Mouse (Mus musculus): ENCODE results near the gene Gna14. TPM values are rescaled to one million over a fixed set of nuclear protein-coding genes. Genes with fewer than 3 reads are reported as not detected.

Gene Gna14
- total and polyA plus RNA-seq, 3 experiments: 0.26 to 0.89 (median 0.45) TPM

- H3K27ac ChIP-seq: no peak overlapping the region
- no peak overlapping the region for H3K4me3 ChIP-seq
- no peak for TF ChIP-seq EP300 (IDR thresholded peaks at IDR 0.05; ENCODE audit: insufficient read depth, low read depth, low read length)
- TF ChIP-seq CTCF (IDR thresholded peaks at IDR 0.05): no peak
- TF ChIP-seq POLR2A (IDR thresholded peaks at IDR 0.05; ENCODE audit: insufficient read depth, low read depth, low read length): no peak
- H3K36me3 ChIP-seq (ENCODE audit: control insufficient read depth, insufficient read depth, low read length): no peaks in the 10 kb centered on the region
- H3K4me1 ChIP-seq (ENCODE audit: control insufficient read depth, insufficient read depth, low read length): no peaks in the 10 kb centered on the region
- H3K27me3 ChIP-seq (ENCODE audit: control insufficient read depth, insufficient read depth, low read length): no peaks in the 10 kb centered on the region
- intact Hi-C loops (cut with DNase I): no loop called here
- WGBS: 60% methylated on average over 12 of the region's 12 CpGs
- no peak overlapping the region for H3K9ac ChIP-seq (ENCODE audit: low read depth, low read length)
- no peaks in the 10 kb centered on the region for H3K79me2 ChIP-seq (replicated peaks; ENCODE audit: control insufficient read depth, insufficient read depth, low read length)
- DNase-seq: no peak
Observed at GRCm38 (mm10) chr19:16490756-16491155, 55.2 kb downstream of the Gna14 start.

GRCm38 (mm10) chr19:16491497-16491896, 55.9 kb downstream of the Gna14 start:
- H3K27ac ChIP-seq: no peak overlapping the region
- DNase-seq: no peak
- no peaks in the 10 kb centered on the region for H3K36me3 ChIP-seq (ENCODE audit: control insufficient read depth, insufficient read depth, low read length)
- TF ChIP-seq POLR2A (IDR thresholded peaks at IDR 0.05; ENCODE audit: insufficient read depth, low read depth, low read length) (no peak), CTCF (IDR thresholded peaks at IDR 0.05) (no peak), EP300 (IDR thresholded peaks at IDR 0.05; ENCODE audit: insufficient read depth, low read depth, low read length) (no peak)
- 73% methylated on average over 7 of the region's 7 CpGs for WGBS
- intact Hi-C loops (cut with DNase I): no loop called here
- H3K79me2 ChIP-seq (replicated peaks; ENCODE audit: control insufficient read depth, insufficient read depth, low read length): no peaks in the 10 kb centered on the region
- no peaks in the 10 kb centered on the region for H3K4me1 ChIP-seq (ENCODE audit: control insufficient read depth, insufficient read depth, low read length)
- no peak overlapping the region for H3K9ac ChIP-seq (ENCODE audit: low read depth, low read length)
- H3K4me3 ChIP-seq: no peak overlapping the region
- H3K27me3 ChIP-seq (ENCODE audit: control insufficient read depth, insufficient read depth, low read length): no peaks in the 10 kb centered on the region

GRCm38 (mm10) chr19:16492453-16492852, 56.9 kb downstream of the Gna14 start:
- TF ChIP-seq CTCF (IDR thresholded peaks at IDR 0.05) (no peak), EP300 (IDR thresholded peaks at IDR 0.05; ENCODE audit: insufficient read depth, low read depth, low read length) (no peak), POLR2A (IDR thresholded peaks at IDR 0.05; ENCODE audit: insufficient read depth, low read depth, low read length) (no peak)
- no peak for DNase-seq
- Histone ChIP-seq H3K27me3 (ENCODE audit: control insufficient read depth, insufficient read depth, low read length) (no peaks in the 10 kb centered on the region), H3K9ac (ENCODE audit: low read depth, low read length) (no peak overlapping the region), H3K4me1 (ENCODE audit: control insufficient read depth, insufficient read depth, low read length) (no peaks in the 10 kb centered on the region), H3K36me3 (ENCODE audit: control insufficient read depth, insufficient read depth, low read length) (no peaks in the 10 kb centered on the region), H3K27ac (no peak overlapping the region), H3K79me2 (replicated peaks; ENCODE audit: control insufficient read depth, insufficient read depth, low read length) (no peaks in the 10 kb centered on the region), H3K4me3 (no peak overlapping the region)
- 32% methylated on average over 1 of the region's 1 CpGs for WGBS
- intact Hi-C loops (cut with DNase I): no loop called here

GRCm38 (mm10) chr19:16494816-16495516, 59.4 kb downstream of the Gna14 start:
- no peak for DNase-seq
- no peaks in the 10 kb centered on the region for H3K4me1 ChIP-seq (ENCODE audit: control insufficient read depth, insufficient read depth, low read length)
- H3K27ac ChIP-seq: no peak overlapping the region
- H3K4me3 ChIP-seq: no peak overlapping the region
- no peak overlapping the region for H3K9ac ChIP-seq (ENCODE audit: low read depth, low read length)
- H3K36me3 ChIP-seq (ENCODE audit: control insufficient read depth, insufficient read depth, low read length): no peaks in the 10 kb centered on the region
- H3K27me3 ChIP-seq (ENCODE audit: control insufficient read depth, insufficient read depth, low read length): no peaks in the 10 kb centered on the region; the same call in 1 of the 2 replicates
- 84% methylated on average over 10 of the region's 10 CpGs for WGBS
- no peaks in the 10 kb centered on the region for H3K79me2 ChIP-seq (replicated peaks; ENCODE audit: control insufficient read depth, insufficient read depth, low read length)
- TF ChIP-seq CTCF (IDR thresholded peaks at IDR 0.05) (no peak), POLR2A (IDR thresholded peaks at IDR 0.05; ENCODE audit: insufficient read depth, low read depth, low read length) (no peak), EP300 (IDR thresholded peaks at IDR 0.05; ENCODE audit: insufficient read depth, low read depth, low read length) (no peak)
- intact Hi-C loops (cut with DNase I): no loop called here

GRCm38 (mm10) chr19:16496016-16496415, 60.5 kb downstream of the Gna14 start:
- no peak overlapping the region for H3K9ac ChIP-seq (ENCODE audit: low read depth, low read length)

GRCm38 (mm10) chr19:16502054-16502453, 66.5 kb downstream of the Gna14 start:
- no peak for DNase-seq
- 59% methylated on average over 5 of the region's 5 CpGs for WGBS
- no peaks in the 10 kb centered on the region for H3K36me3 ChIP-seq (ENCODE audit: control insufficient read depth, insufficient read depth, low read length)
- no peak overlapping the region for H3K27ac ChIP-seq
- no peaks in the 10 kb centered on the region for H3K4me1 ChIP-seq (ENCODE audit: control insufficient read depth, insufficient read depth, low read length)
- intact Hi-C loops (cut with DNase I): no loop called here
- no peaks in the 10 kb centered on the region for H3K79me2 ChIP-seq (replicated peaks; ENCODE audit: control insufficient read depth, insufficient read depth, low read length)
- no peak for TF ChIP-seq EP300 (IDR thresholded peaks at IDR 0.05; ENCODE audit: insufficient read depth, low read depth, low read length)
- TF ChIP-seq CTCF (IDR thresholded peaks at IDR 0.05): no peak
- no peak for TF ChIP-seq POLR2A (IDR thresholded peaks at IDR 0.05; ENCODE audit: insufficient read depth, low read depth, low read length)
- no peak overlapping the region for H3K4me3 ChIP-seq
- no peak overlapping the region for H3K9ac ChIP-seq (ENCODE audit: low read depth, low read length)
- H3K27me3 ChIP-seq (ENCODE audit: control insufficient read depth, insufficient read depth, low read length): no peaks in the 10 kb centered on the region; the same call in 1 of the 2 replicates

More at GRCm38 (mm10) chr19:16496016-16496415, 60.5 kb downstream of the Gna14 start:
- no peaks in the 10 kb centered on the region for H3K4me1 ChIP-seq (ENCODE audit: control insufficient read depth, insufficient read depth, low read length)
- no peaks in the 10 kb centered on the region; the same call in 1 of the 2 replicates for H3K27me3 ChIP-seq (ENCODE audit: control insufficient read depth, insufficient read depth, low read length)
- H3K36me3 ChIP-seq (ENCODE audit: control insufficient read depth, insufficient read depth, low read length): no peaks in the 10 kb centered on the region
- intact Hi-C loops (cut with DNase I): no loop called here
- WGBS: 68% methylated on average over 5 of the region's 5 CpGs
- no peak for DNase-seq
- H3K79me2 ChIP-seq (replicated peaks; ENCODE audit: control insufficient read depth, insufficient read depth, low read length): no peaks in the 10 kb centered on the region
- H3K27ac ChIP-seq: no peak overlapping the region
- no peak overlapping the region for H3K4me3 ChIP-seq
- TF ChIP-seq EP300 (IDR thresholded peaks at IDR 0.05; ENCODE audit: insufficient read depth, low read depth, low read length) (no peak), CTCF (IDR thresholded peaks at IDR 0.05) (no peak), POLR2A (IDR thresholded peaks at IDR 0.05; ENCODE audit: insufficient read depth, low read depth, low read length) (no peak)

Measured in heart, adult 2 months (tissue).